Mouse (Mus musculus): ENCODE results near the gene Irs1.

GRCm38 (mm10) chr1:82245002-82245401 lies 46.2 kb downstream of the Irs1 start:
- TF ChIP-seq CTCF (IDR thresholded peaks at IDR 0.05) (no peak), EP300 (IDR thresholded peaks at IDR 0.05) (no peak)
